Mouse (Mus musculus) adrenal gland, adult 2 months (tissue): ENCODE measurements around the gene Ctse. TPM values are rescaled to one million over a fixed set of nuclear protein-coding genes. Genes with fewer than 3 reads are reported as not detected.

Source experiments
- DNase-seq: peaks from one replicate; pipeline ENCODE4 v3.0.0; 2021
- polyA plus RNA-seq: library from polyadenylated mRNA; depleted of rRNA; stranded (reverse); fragments of >200 nt; gene quantifications from 2 replicates; pipeline ENCODE4 v1.2.3, GENCODE M21; 2012; rRNA removed
- total RNA-seq, 2 experiments: library from RNA; stranded (reverse); gene quantifications; 2 replicates each; pipeline ENCODE4 v1.2.3; 2021

Ctse gene
- total and polyA plus RNA-seq, 3 experiments: 0.28 to 0.63 (median 0.48) TPM

GRCm38 (mm10) chr1:131700447-131700846 is 62.3 kb downstream of the Ctse start:
- DNase-seq: no peak

- no peak for DNase-seq
Observed at GRCm38 (mm10) chr1:131701391-131701790, 63.3 kb downstream of the Ctse start.

- no peak for DNase-seq
Observed at GRCm38 (mm10) chr1:131702094-131702766, 64.1 kb downstream of the Ctse start.

- no peak for DNase-seq
Observed at GRCm38 (mm10) chr1:131703482-131703881, 65.4 kb downstream of the Ctse start.

GRCm38 (mm10) chr1:131708338-131708737 is 70.2 kb downstream of the Ctse start:
- DNase-seq: peak; percentile 60

GRCm38 (mm10) chr1:131711518-131711917 is 73.4 kb downstream of the Ctse start:
- DNase-seq: no peak

- peak; percentile 86 for DNase-seq
Observed at GRCm38 (mm10) chr1:131712386-131712785, 74.3 kb downstream of the Ctse start.

GRCm38 (mm10) chr1:131714388-131715337 is 76.6 kb downstream of the Ctse start:
- peak; percentile 61 for DNase-seq

- no peak for DNase-seq
Observed at GRCm38 (mm10) chr1:131718952-131719694, 81.0 kb downstream of the Ctse start.

- DNase-seq: no peak
Observed at GRCm38 (mm10) chr1:131721989-131722388, 83.9 kb downstream of the Ctse start.

GRCm38 (mm10) chr1:131723549-131723948 is 85.4 kb downstream of the Ctse start:
- no peak for DNase-seq

Other genes with a start within 250 kb of the Ctse start
- 10 to 100 TPM; 21.8 to 22.2 TPM for gene Srgap2, start 111.0 kb upstream of the Ctse start, total RNA-seq
- gene Srgap2, start 111.0 kb upstream of the Ctse start, polyA plus RNA-seq: 13.9 and 15.2 TPM in 2 replicates
- gene Fam72a, start 110.4 kb upstream of the Ctse start, total RNA-seq: under 1 TPM; 0.79 to 0.92 TPM
- gene Fam72a, start 110.4 kb upstream of the Ctse start, polyA plus RNA-seq: 0.07 and 0.16 TPM in 2 replicates
- not detected for gene Avpr1b, start 39.1 kb upstream of the Ctse start, total RNA-seq
- gene Avpr1b, start 39.1 kb upstream of the Ctse start, polyA plus RNA-seq: not detected in 2 replicates
- 10 to 100 TPM in 1 of 2 experiments, 1 to 10 TPM in 1; 3.7 to 13.4 TPM for gene Rab7b, start 50.4 kb downstream of the Ctse start, total RNA-seq
- gene Rab7b, start 50.4 kb downstream of the Ctse start, polyA plus RNA-seq: 2.8 and 2.9 TPM in 2 replicates
- gene Slc26a9, start 105.7 kb downstream of the Ctse start, total RNA-seq: under 1 TPM in 1 of 2 experiments, not detected in 1; 0.12 TPM
- gene Slc26a9, start 105.7 kb downstream of the Ctse start, polyA plus RNA-seq: 0.15 and 0.18 TPM in 2 replicates
- gene Pm20d1, start 159.1 kb downstream of the Ctse start, total RNA-seq: 10 to 100 TPM in 1 of 2 experiments, 1 to 10 TPM in 1; 6.6 to 20.6 TPM
- 4.2 and 5.7 TPM in 2 replicates for gene Pm20d1, start 159.1 kb downstream of the Ctse start, polyA plus RNA-seq
- gene Slc41a1, start 189.2 kb downstream of the Ctse start, total RNA-seq: 10 to 100 TPM; 48.8 to 49.6 TPM
- 94.1 and 107 TPM in 2 replicates for gene Slc41a1, start 189.2 kb downstream of the Ctse start, polyA plus RNA-seq
- gene Rab29, start 228.9 kb downstream of the Ctse start, total RNA-seq: 10 to 100 TPM; 15.1 to 28.7 TPM
- 18.7 and 24.3 TPM in 2 replicates for gene Rab29, start 228.9 kb downstream of the Ctse start, polyA plus RNA-seq